9 mouse cellular contexts compared by ENCODE assay signal in the genomic region with DNA sequence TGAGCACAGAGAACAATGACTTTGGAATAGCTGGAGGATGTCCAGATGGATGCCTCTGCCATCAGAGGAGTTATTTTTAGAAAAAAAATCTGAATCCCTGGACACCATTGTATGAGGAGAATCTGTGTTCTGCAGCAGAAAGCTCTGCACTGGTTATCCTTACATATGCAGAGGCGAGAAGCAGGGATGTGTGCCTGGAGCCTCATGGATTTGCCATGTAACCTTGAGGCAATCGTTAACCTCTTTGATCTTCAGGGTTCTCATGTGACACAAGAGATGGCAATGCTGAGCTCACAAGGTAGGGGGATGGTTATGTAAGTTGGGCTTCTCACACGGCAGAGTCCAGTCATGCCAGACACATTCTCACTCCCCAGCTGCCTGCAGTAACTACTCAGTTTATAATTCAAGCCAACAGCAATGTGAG. TPM values are rescaled to one million over a fixed set of nuclear protein-coding genes. Genes with fewer than 3 reads are reported as not detected.
A peak's percentile ranks its signal among the peaks of the same experiment; 100 is the strongest.
DNase-seq lines count a peak whose midpoint lies in the region; ATAC-seq lines count a peak whose summit lies in the region.
"Had no signal": no experiment of that assay in that cellular context is flagged by ENCODE, and none has a peak within 500 bp of the region (broad histone marks: within the 10 kb centered on the region; RNA-seq: fewer than 3 reads in every experiment).

No protein-coding gene starts in this region.

- no peak overlapping the region for H3K27ac ChIP-seq in heart, embryonic 11.5 days (ENCODE audit: low read depth, low read length)
- H3K27ac ChIP-seq: limb, embryonic 15.5 days had no signal

- H3K27me3 ChIP-seq in heart, embryonic 11.5 days (ENCODE audit: control insufficient read depth, insufficient read depth, low read length), result no peaks in the 10 kb centered on the region
- H3K27me3 ChIP-seq: limb, embryonic 15.5 days had no signal

- H3K9me3 ChIP-seq in heart, embryonic 11.5 days (replicated peaks; ENCODE audit: control insufficient read depth, low read length), result no peaks in the 10 kb centered on the region
- H3K9me3 ChIP-seq: limb, embryonic 15.5 days had no signal

- H3K4me3 ChIP-seq in heart, embryonic 11.5 days (ENCODE audit: low read depth, low read length), result no peak overlapping the region
- H3K4me3 ChIP-seq: limb, embryonic 15.5 days had no signal

- WGBS in heart, embryonic 11.5 days (ENCODE audit: insufficient replicate concordance), result 54% methylated on average over 3 of the region's 3 CpGs

- H3K4me2 ChIP-seq in heart, embryonic 11.5 days, result no peak overlapping the region
- H3K4me2 ChIP-seq: limb, embryonic 15.5 days had no signal

- peak; percentile 9 for DNase-seq in heart, adult 8-10 months (ENCODE audit: low spot score)
- DNase-seq in right cerebral cortex, adult 18-20 months, result peak; percentile 39
- DNase-seq in right cerebral cortex, postnatal 4 days, result no peak
- peak; percentile 21 to 37 for DNase-seq in layer of hippocampus, postnatal 10 days (ENCODE audit: low spot score in 2 of 2)
- DNase-seq in spleen, postnatal 14 days (ENCODE audit: low spot score in 2 of 2), result no peak
- no peak for DNase-seq in gastrocnemius, postnatal 25 days

- no peaks in the 10 kb centered on the region for H3K4me1 ChIP-seq in heart, embryonic 11.5 days (ENCODE audit: control insufficient read depth, insufficient read depth, low read length)
- H3K4me1 ChIP-seq: limb, embryonic 15.5 days had no signal

- no peak overlapping the region for H3K9ac ChIP-seq in heart, embryonic 11.5 days (ENCODE audit: low read depth, low read length)
- H3K9ac ChIP-seq: limb, embryonic 15.5 days had no signal

- H3K36me3 ChIP-seq in heart, embryonic 11.5 days (ENCODE audit: control insufficient read depth, insufficient read depth, low read length), result no peaks in the 10 kb centered on the region
- H3K36me3 ChIP-seq: limb, embryonic 15.5 days had no signal

- no peak for ATAC-seq in heart, embryonic 11.5 days (replicated peaks; ENCODE audit: insufficient number of reproducible peaks, low FRiP score, low TSS enrichment)

RNA-seq across cellular contexts. Expression of a gene that starts 14.1 kb away (rescaled TPM):
- under 1 TPM in 3 of 4 experiments, not detected in 1; 0.08 to 0.22 (median 0.09) TPM for total RNA-seq in heart, adult 8-10 months (2022)
- polyA plus RNA-seq in heart, embryonic 11.5 days (2014; fragmentation: Nextera tagmentation; extraction: Ambion mirVana), result 0.53 and 0.82 TPM in 2 replicates
- 10 to 100 TPM; 47.7 to 53.4 TPM for total RNA-seq in layer of hippocampus, postnatal 10 days (2021)
- under 1 TPM; 0.03 to 0.05 TPM for total RNA-seq in gastrocnemius, postnatal 25 days (2021)
- total RNA-seq: hematopoietic stem cell, adult 5-6 weeks had no signal

Comparison
In these comparisons a context has a peak if more than half of its experiments do, and no peak if none do; other contexts are left out.
1. DNase-seq: peak in heart, adult 8-10 months (single experiment), right cerebral cortex, adult 18-20 months (single experiment) and layer of hippocampus, postnatal 10 days (2 of 2); none in right cerebral cortex, postnatal 4 days (single experiment), spleen, postnatal 14 days (0 of 2) and gastrocnemius, postnatal 25 days (single experiment).
2. RNA of a gene that starts 14.1 kb away (total RNA-seq): 47.7 to 53.4 TPM in layer of hippocampus, postnatal 10 days; 0.08 to 0.22 TPM in heart, adult 8-10 months and 0.03 to 0.05 TPM in gastrocnemius, postnatal 25 days; every median in the first group is over 10 times any median in the second.